Mouse (Mus musculus): ENCODE measurements at regions not wholly inside any gene's neighbourhood (a gene's known extent, or its start where the extent isn't known, plus 50 kb on each side); places are given as distances from the start of the nearest gene placed in this dataset.

DNA sequence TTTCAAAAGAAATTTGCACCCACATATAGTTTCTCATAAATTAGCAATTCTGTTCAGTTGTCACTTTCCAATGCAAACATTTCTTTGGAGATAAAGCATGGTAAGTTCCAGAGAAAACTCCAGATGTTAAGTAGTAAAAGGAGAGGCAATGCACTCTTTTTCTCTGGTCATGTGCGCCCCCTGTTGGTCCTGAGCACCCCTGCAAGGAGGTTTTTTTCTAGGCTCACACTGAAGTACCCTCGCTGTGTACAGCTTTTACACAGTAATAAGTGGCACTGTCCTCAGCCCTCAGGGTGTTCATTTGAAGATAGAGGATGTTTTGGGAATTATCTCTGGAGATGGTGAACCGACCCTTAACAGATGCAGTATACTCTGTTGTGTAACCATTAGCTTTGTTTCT is 678.8 kb downstream of the Adam6a start:
- H3K4me3 ChIP-seq = no peak overlapping the region
- peaks cover 27% of the 10 kb centered on the region for H3K9me3 ChIP-seq
- no peak overlapping the region for H3K9ac ChIP-seq
- no peaks in the 10 kb centered on the region for H3K27me3 ChIP-seq (replicated peaks)
- no peak overlapping the region for H3K27ac ChIP-seq (replicated peaks)
- ATAC-seq (ENCODE audit: extremely low read depth, insufficient number of reproducible peaks, low FRiP score, low TSS enrichment) = no peak
- H3K4me2 ChIP-seq = no peak overlapping the region
- WGBS = 25% methylated on average over 3 of the region's 3 CpGs
- no peaks in the 10 kb centered on the region for H3K4me1 ChIP-seq
- no peaks in the 10 kb centered on the region for H3K36me3 ChIP-seq
